ENCODE assay signal across 13 mouse cellular contexts in the genomic region with DNA sequence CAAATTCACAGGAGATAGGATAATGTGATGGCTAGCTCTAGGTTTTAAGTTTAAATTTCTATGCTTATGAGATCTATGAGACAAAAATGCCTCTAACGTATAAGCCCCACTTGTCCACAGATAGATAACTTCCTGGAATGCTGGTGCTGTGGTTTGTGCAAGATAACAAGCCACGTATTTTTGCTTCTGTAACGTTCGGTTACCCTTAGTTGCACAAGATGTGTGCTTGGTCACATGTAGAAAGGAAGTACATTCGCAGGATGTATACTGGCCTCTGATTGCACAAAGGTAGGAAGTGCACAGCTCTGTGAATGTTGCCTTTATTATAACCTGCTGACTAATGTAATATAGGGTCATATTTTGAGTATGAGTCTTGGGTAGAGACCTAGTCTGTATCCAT.
DNase-seq lines count a peak whose midpoint lies in the region; ATAC-seq and TF ChIP-seq lines count a peak whose summit lies in the region.
"Had no signal": no experiment of that assay in that cellular context is flagged by ENCODE, and none has a peak within 500 bp of the region (broad histone marks: within the 10 kb centered on the region; RNA-seq: fewer than 3 reads in every experiment).

No protein-coding gene starts in this region.

- no peak overlapping the region for H3K4me3 ChIP-seq in thymus, adult 2 months (ENCODE audit: control insufficient read depth, insufficient read depth, low read length)
- H3K4me3 ChIP-seq in kidney, embryonic 16.5 days (ENCODE audit: low read length): no peak overlapping the region
- no peak overlapping the region for H3K4me3 ChIP-seq in midbrain, embryonic 16.5 days (ENCODE audit: low read depth, low read length)
- H3K4me3 ChIP-seq: heart, adult 2 months; hindbrain, embryonic 13.5 days; neural tube, embryonic 13.5 days had no signal

- TF ChIP-seq POLR2A in thymus, adult 2 months (IDR thresholded peaks at IDR 0.05; ENCODE audit: control insufficient read depth, extremely low read depth, insufficient read depth, low read length, poor library complexity): no peak

- TF ChIP-seq CTCF in thymus, adult 2 months (IDR thresholded peaks at IDR 0.05; ENCODE audit: borderline replicate concordance, control insufficient read depth, extremely low read depth, insufficient read depth, low read length, poor library complexity): no peak

- peak overlapping the region; percentile 100 for H3K27ac ChIP-seq in thymus, adult 2 months (ENCODE audit: control insufficient read depth, insufficient read depth, low read length)
- H3K27ac ChIP-seq in kidney, embryonic 16.5 days (ENCODE audit: low read length): no peak overlapping the region; the same call in 1 of the 2 replicates
- H3K27ac ChIP-seq in midbrain, embryonic 16.5 days (ENCODE audit: low read length): no peak overlapping the region
- H3K27ac ChIP-seq: heart, adult 2 months; hindbrain, embryonic 13.5 days; neural tube, embryonic 13.5 days had no signal

- 6% methylated on average over 5 of the region's 5 CpGs for WGBS in thymus, adult 2 months
- WGBS in kidney, embryonic 16.5 days: 65% methylated on average over 5 of the region's 5 CpGs
- 91% methylated on average over 5 of the region's 5 CpGs for WGBS in midbrain, embryonic 16.5 days

- H3K4me1 ChIP-seq in thymus, adult 2 months (replicated peaks; ENCODE audit: control insufficient read depth, insufficient read depth, low read length): peaks cover 16% of the 10 kb centered on the region
- H3K4me1 ChIP-seq in kidney, embryonic 16.5 days (ENCODE audit: insufficient read depth, low read length): peaks cover 26% of the 10 kb centered on the region
- H3K4me1 ChIP-seq in midbrain, embryonic 16.5 days (ENCODE audit: control insufficient read depth, insufficient read depth, low read length): peaks cover 6% of the 10 kb centered on the region
- H3K4me1 ChIP-seq: hindbrain, embryonic 13.5 days; neural tube, embryonic 13.5 days had no signal

- peak; percentile 21 for DNase-seq in thymus, adult 2 months
- no peak for DNase-seq in thymus, postnatal 4 days
- no peak for DNase-seq in right cerebral cortex, postnatal 14 days
- DNase-seq: adrenal gland, postnatal 36 days; heart, adult 2 months; lung, postnatal 10 days; midbrain, embryonic 14.5 days had no signal

- peaks cover 20% of the 10 kb centered on the region; the same call in 1 of the 2 replicates for H3K36me3 ChIP-seq in thymus, adult 2 months (ENCODE audit: control insufficient read depth, insufficient read depth, low read length)
- H3K36me3 ChIP-seq in kidney, embryonic 16.5 days (ENCODE audit: insufficient read depth, low read length): no peaks in the 10 kb centered on the region
- H3K36me3 ChIP-seq in midbrain, embryonic 16.5 days (ENCODE audit: control insufficient read depth, insufficient read depth, low read length): no peaks in the 10 kb centered on the region
- H3K36me3 ChIP-seq: hindbrain, embryonic 13.5 days; neural tube, embryonic 13.5 days had no signal

- peak; percentile 86 to 91 for ATAC-seq in hematopoietic stem cell, adult 5-6 weeks (replicated peaks in 1 of 2; ENCODE audit: insufficient read depth in 1 of 2, low FRiP score in 2 of 2, low TSS enrichment in 1 of 2, low read depth in 1 of 2, poor library complexity in 2 of 2, severe bottlenecking in 2 of 2)
- peak; percentile 91 for ATAC-seq in megakaryocyte progenitor cell, adult 5-6 weeks (replicated peaks; ENCODE audit: poor library complexity)
- ATAC-seq in kidney, embryonic 16.5 days (ENCODE audit: low FRiP score, low TSS enrichment): no peak
- no peak for ATAC-seq in midbrain, embryonic 16.5 days

- no peak overlapping the region for H3K4me2 ChIP-seq in kidney, embryonic 16.5 days (replicated peaks; ENCODE audit: low read depth, low read length)
- no peak overlapping the region for H3K4me2 ChIP-seq in midbrain, embryonic 16.5 days (ENCODE audit: low read length)
- H3K4me2 ChIP-seq: hindbrain, embryonic 13.5 days; neural tube, embryonic 13.5 days had no signal

- no peaks in the 10 kb centered on the region for H3K27me3 ChIP-seq in thymus, adult 2 months (ENCODE audit: control insufficient read depth, insufficient read depth, low read length)
- H3K27me3 ChIP-seq in kidney, embryonic 16.5 days (ENCODE audit: insufficient read depth, low read length): no peaks in the 10 kb centered on the region
- H3K27me3 ChIP-seq in midbrain, embryonic 16.5 days (ENCODE audit: control insufficient read depth, insufficient read depth, low read depth, low read length): no peaks in the 10 kb centered on the region
- H3K27me3 ChIP-seq: hindbrain, embryonic 13.5 days; neural tube, embryonic 13.5 days had no signal

- H3K9me3 ChIP-seq in kidney, embryonic 16.5 days (ENCODE audit: low read length): no peaks in the 10 kb centered on the region
- no peaks in the 10 kb centered on the region for H3K9me3 ChIP-seq in midbrain, embryonic 16.5 days (replicated peaks; ENCODE audit: control insufficient read depth, low read length, poor library complexity, severe bottlenecking)
- H3K9me3 ChIP-seq: hindbrain, embryonic 13.5 days; neural tube, embryonic 13.5 days had no signal

- no peak overlapping the region for H3K9ac ChIP-seq in kidney, embryonic 16.5 days (replicated peaks; ENCODE audit: low read length)
- H3K9ac ChIP-seq in midbrain, embryonic 16.5 days (ENCODE audit: low read depth, low read length): no peak overlapping the region
- H3K9ac ChIP-seq: hindbrain, embryonic 13.5 days; neural tube, embryonic 13.5 days had no signal

Comparison
In these comparisons a context has a peak if more than half of its experiments do, and no peak if none do; other contexts are left out.
1. ATAC-seq: peak in hematopoietic stem cell, adult 5-6 weeks (2 of 2) and megakaryocyte progenitor cell, adult 5-6 weeks (single experiment); none in kidney, embryonic 16.5 days (single experiment) and midbrain, embryonic 16.5 days (single experiment).